Mouse (Mus musculus) lung, postnatal 0 days (tissue): ENCODE measurements around the gene Nfatc2. TPM values are rescaled to one million over a fixed set of nuclear protein-coding genes. Genes with fewer than 3 reads are reported as not detected.
A peak's percentile ranks its signal among the peaks of the same experiment; 100 is the strongest.

Source experiments
- ATAC-seq: fragments of 200-750 bp; cut with Nextera tagmentation; 2 replicates; pipeline ENCODE4 v1.8.0; 2017; ENCODE audit warnings: moderate library complexity
- DNase-seq: peaks from one replicate; pipeline ENCODE4 v3.0.0-alpha.2; 2016; ENCODE audit warnings: low spot score
- H3K27ac ChIP-seq: fragments of 300-500 bp; sonication (generic); 2 replicates; pipeline ENCODE4 v1.5.1; 2014; ENCODE audit warnings: antibody characterized with exemption, mild to moderate bottlenecking, low read length, mixed read lengths
- H3K27me3 ChIP-seq: fragments of 300-500 bp; sonication (generic); replicated peaks from 2 replicates; pipeline ENCODE4 v1.6.1; 2014; ENCODE audit warnings: low read length, mixed read lengths; ENCODE audit not compliant: insufficient read depth
- H3K36me3 ChIP-seq: fragments of 300-500 bp; sonication (generic); 2 replicates; pipeline ENCODE4 v1.6.1; 2014; ENCODE audit warnings: low read length, mixed read lengths; ENCODE audit not compliant: insufficient read depth
- H3K4me1 ChIP-seq: fragments of 300-500 bp; sonication (generic); 2 replicates; pipeline ENCODE4 v1.6.1; 2014; ENCODE audit warnings: antibody characterized with exemption, low read depth, low read length, mixed read lengths; ENCODE audit not compliant: insufficient read depth
- H3K4me2 ChIP-seq: fragments of 300-500 bp; sonication (generic); replicated peaks from 2 replicates; pipeline ENCODE4 v1.6.1; 2014; ENCODE audit warnings: low read depth, mild to moderate bottlenecking, low read length, moderate library complexity, mixed read lengths
- H3K4me3 ChIP-seq: fragments of 300-500 bp; sonication (generic); 2 replicates; pipeline ENCODE4 v1.5.1; 2014; ENCODE audit warnings: low read depth, low read length
- H3K9ac ChIP-seq: fragments of 300-500 bp; sonication (generic); replicated peaks from 2 replicates; pipeline ENCODE4 v1.6.1; 2014; ENCODE audit warnings: low read depth, mild to moderate bottlenecking
- H3K9me3 ChIP-seq: fragments of 300-500 bp; sonication (generic); 2 replicates; pipeline ENCODE4 v1.6.1; 2016; ENCODE audit warnings: low read length, mixed read lengths
- CTCF ChIP-seq: IDR thresholded peaks from 2 replicates; pipeline ENCODE4 v1.5.1; 2016; ENCODE audit warnings: antibody characterized with exemption, mild to moderate bottlenecking
- EP300 ChIP-seq: IDR thresholded peaks from 2 replicates; pipeline ENCODE4 v1.6.1; 2016; ENCODE audit warnings: antibody characterized with exemption, mild to moderate bottlenecking, control low read depth
- WGBS: fragments of 180-500 bp; shearing (Covaris S2); extraction: QIAGEN DNeasy Blood & Tissue Kit; methylation state at CpG from one replicate; pipeline ENCODE4 v1.1.7; 2014; 5-methylcytosine and 5-hydroxymethylcytosine counted together
- polyA plus RNA-seq: library from polyadenylated mRNA; unstranded; fragments of >200 nt; fragmentation: Nextera tagmentation; extraction: Ambion mirVana; gene quantifications from 2 replicates; pipeline ENCODE4 v1.2.1, GENCODE M21; 2015

Nfatc2 gene
- polyA plus RNA-seq, 1 experiment from 2014 or later = 0.72 TPM

DNA sequence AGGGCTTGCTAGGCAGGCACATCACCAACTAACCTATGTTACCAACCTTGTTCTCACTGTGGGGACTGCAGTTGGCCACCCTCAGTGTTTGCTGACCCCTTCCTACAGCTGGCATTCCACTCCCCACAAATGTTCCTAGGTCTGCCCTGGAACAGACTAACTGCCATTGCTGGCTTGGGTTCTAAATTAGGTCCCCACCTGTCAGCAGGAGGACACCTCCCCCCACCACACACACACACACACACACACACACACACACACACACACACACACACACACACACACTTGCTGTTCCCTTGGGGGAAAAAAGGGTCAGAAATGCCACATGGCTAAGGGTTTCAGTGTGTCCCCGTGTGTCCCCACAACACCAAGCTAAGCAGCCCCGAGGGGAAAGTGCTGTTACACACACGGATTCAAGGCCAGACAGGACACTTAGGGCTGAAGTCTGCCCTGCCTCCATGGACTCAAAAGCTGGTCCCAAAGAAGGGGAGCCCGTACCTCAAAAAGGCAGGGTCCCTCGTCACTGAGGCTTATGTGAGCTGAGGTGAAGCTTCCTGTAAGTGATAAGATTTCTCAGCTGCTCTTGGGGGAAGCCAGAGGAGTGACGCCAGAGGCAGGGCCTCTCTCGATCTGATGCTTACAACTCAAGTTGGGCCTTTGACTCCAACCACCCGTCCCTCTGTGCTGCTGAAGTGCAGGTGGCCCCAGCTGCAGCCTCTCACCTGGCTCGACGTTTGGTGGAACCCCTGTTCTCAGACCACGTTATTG is 113.1 kb downstream of the Nfatc2 start:
- TF ChIP-seq CTCF (no peak), EP300 (no peak)
- no peak overlapping the region for H3K27ac ChIP-seq
- ATAC-seq = no peak

DNA sequence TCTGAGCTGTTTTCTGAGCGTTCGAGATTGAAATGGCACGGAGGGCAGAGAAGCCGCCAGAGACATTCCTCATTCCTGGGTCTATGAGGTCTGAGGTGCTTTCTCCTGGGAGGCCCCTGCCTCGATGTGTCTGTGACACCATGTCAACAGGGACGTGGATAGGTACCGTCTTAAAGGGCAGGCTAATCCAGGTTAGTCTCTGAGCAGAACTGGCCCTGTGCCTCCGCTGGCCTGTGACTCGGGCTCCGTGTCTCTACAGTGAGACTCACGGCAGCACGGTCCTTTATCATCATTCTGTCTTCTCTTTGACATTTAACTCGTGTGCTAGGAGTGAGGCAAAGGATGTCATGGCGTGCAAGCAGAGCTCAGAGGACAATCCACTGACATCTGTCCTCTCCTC is 120.3 kb downstream of the Nfatc2 start:
- no peak overlapping the region for H3K27ac ChIP-seq
- H3K9ac ChIP-seq = no peak overlapping the region
- no peaks in the 10 kb centered on the region for H3K36me3 ChIP-seq
- H3K4me2 ChIP-seq = no peak overlapping the region
- 80% methylated on average over 14 of the region's 14 CpGs for WGBS
- H3K4me3 ChIP-seq = no peak overlapping the region
- ATAC-seq (no peak), DNase-seq (no peak)
- H3K4me1 ChIP-seq = no peaks in the 10 kb centered on the region
- TF ChIP-seq CTCF = no peak
- TF ChIP-seq EP300 = no peak
- H3K9me3 ChIP-seq = no peaks in the 10 kb centered on the region
- H3K27me3 ChIP-seq = peaks cover 6% of the 10 kb centered on the region; the same call in 1 of the 2 replicates

More for the DNA sequence above, 113.1 kb downstream of the Nfatc2 start:
- no peaks in the 10 kb centered on the region for H3K36me3 ChIP-seq
- no peak overlapping the region for H3K4me2 ChIP-seq
- no peak overlapping the region for H3K4me3 ChIP-seq
- no peak overlapping the region for H3K9ac ChIP-seq
- H3K4me1 ChIP-seq = no peaks in the 10 kb centered on the region
- no peaks in the 10 kb centered on the region for H3K9me3 ChIP-seq
- DNase-seq = no peak
- no peaks in the 10 kb centered on the region for H3K27me3 ChIP-seq
- WGBS = 78% methylated on average over 11 of the region's 11 CpGs

- Histone ChIP-seq H3K4me1 (no peaks in the 10 kb centered on the region), H3K9me3 (no peaks in the 10 kb centered on the region), H3K27me3 (peaks cover 6% of the 10 kb centered on the region; the same call in 1 of the 2 replicates), H3K27ac (no peak overlapping the region), H3K4me2 (no peak overlapping the region), H3K4me3 (no peak overlapping the region), H3K36me3 (no peaks in the 10 kb centered on the region), H3K9ac (no peak overlapping the region)
- 59% methylated on average over 6 of the region's 6 CpGs for WGBS
- TF ChIP-seq EP300 = no peak
- TF ChIP-seq CTCF = no peak
- no peak for ATAC-seq
- no peak for DNase-seq
These were observed 120.8 kb downstream of the Nfatc2 start for GRCm38 (mm10) chr2:168480692-168481091.

GRCm38 (mm10) chr2:168479930-168480329 is 121.5 kb downstream of the Nfatc2 start:
- no peaks in the 10 kb centered on the region for H3K4me1 ChIP-seq
- no peaks in the 10 kb centered on the region for H3K9me3 ChIP-seq
- no peak overlapping the region for H3K9ac ChIP-seq
- peaks cover 6% of the 10 kb centered on the region; the same call in 1 of the 2 replicates for H3K27me3 ChIP-seq
- no peak overlapping the region for H3K27ac ChIP-seq
- H3K4me3 ChIP-seq = no peak overlapping the region
- 78% methylated on average over 15 of the region's 15 CpGs for WGBS
- no peak for TF ChIP-seq CTCF
- no peak overlapping the region for H3K4me2 ChIP-seq
- no peak for DNase-seq
- H3K36me3 ChIP-seq = no peaks in the 10 kb centered on the region
- no peak for ATAC-seq

- TF ChIP-seq CTCF (no peak), EP300 (no peak; the same call in 1 of the 2 replicates)
- Histone ChIP-seq H3K4me3 (no peak overlapping the region), H3K4me1 (no peaks in the 10 kb centered on the region), H3K9ac (no peak overlapping the region), H3K4me2 (no peak overlapping the region), H3K27ac (no peak overlapping the region), H3K9me3 (no peaks in the 10 kb centered on the region), H3K36me3 (no peaks in the 10 kb centered on the region), H3K27me3 (peaks cover 6% of the 10 kb centered on the region; the same call in 1 of the 2 replicates)
- peak; percentile 57 for ATAC-seq
- 21% methylated on average over 7 of the region's 7 CpGs for WGBS
- peak; percentile 52 for DNase-seq
These were observed 123.0 kb downstream of the Nfatc2 start for GRCm38 (mm10) chr2:168478431-168478830.

DNA sequence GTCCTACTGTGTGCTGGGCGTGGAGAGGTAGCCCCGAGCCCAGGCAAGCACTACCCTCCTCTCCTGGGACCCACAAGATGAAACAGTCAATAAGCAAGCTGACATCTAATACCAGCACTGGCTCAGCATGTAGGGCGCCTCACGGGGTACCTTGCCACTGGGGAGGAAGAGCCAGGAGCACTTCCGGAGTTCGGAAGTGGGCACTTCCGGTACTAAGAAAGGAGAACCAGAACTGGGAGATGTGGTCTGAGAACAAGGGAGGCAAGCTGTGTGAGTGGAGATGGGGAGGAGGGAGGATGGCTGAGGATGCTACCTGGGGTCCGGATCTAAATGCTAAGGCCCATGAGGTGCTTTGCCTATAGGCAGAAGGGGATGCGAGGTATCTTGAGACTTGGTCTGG is 128.0 kb downstream of the Nfatc2 start:
- Histone ChIP-seq H3K9me3 (no peaks in the 10 kb centered on the region), H3K4me2 (no peak overlapping the region), H3K36me3 (no peaks in the 10 kb centered on the region), H3K4me1 (no peaks in the 10 kb centered on the region), H3K27me3 (peaks cover 14% of the 10 kb centered on the region; the same call in 1 of the 2 replicates), H3K4me3 (no peak overlapping the region), H3K9ac (no peak overlapping the region), H3K27ac (no peak overlapping the region)
- ATAC-seq = no peak
- TF ChIP-seq EP300 (no peak), CTCF (no peak)
- WGBS = 58% methylated on average over 9 of the region's 9 CpGs
- DNase-seq = no peak
